Mouse (Mus musculus) olfactory bulb, adult 2 months (tissue): Measurements from ENCODE around the gene Olfr1033. TPM values are rescaled to one million over a fixed set of nuclear protein-coding genes. Genes with fewer than 3 reads are reported as not detected.
"Not testable (repeated sequence)": the region's sequence is repeated elsewhere in the genome, so short reads cannot be mapped to it uniquely, and the experiment has no call there.

Source experiments
- H3K27ac ChIP-seq: fragments of 200-500 bp; 2 replicates; pipeline ENCODE4 v1.5.1; 2012; ENCODE audit warnings: low read depth, low read length; ENCODE audit not compliant: insufficient read depth
- H3K4me1 ChIP-seq: fragments of 200-500 bp; 2 replicates; pipeline ENCODE4 v1.6.1; 2012; ENCODE audit warnings: low read length; ENCODE audit not compliant: control insufficient read depth, insufficient read depth
- H3K4me3 ChIP-seq: fragments of 200-500 bp; 2 replicates; pipeline ENCODE4 v1.5.1; 2012; ENCODE audit warnings: mild to moderate bottlenecking, low read depth, low read length, moderate library complexity; ENCODE audit not compliant: insufficient read depth
- CTCF ChIP-seq: fragments of 200-500 bp; IDR thresholded peaks from 2 replicates; pipeline ENCODE4 v1.5.1; 2012; ENCODE audit warnings: low read depth, mild to moderate bottlenecking, low read length, moderate library complexity; ENCODE audit not compliant: insufficient read depth
- POLR2A ChIP-seq: fragments of 200-500 bp; IDR thresholded peaks from 2 replicates; pipeline ENCODE4 v1.6.1; 2012; ENCODE audit warnings: mild to moderate bottlenecking, low read depth, low read length, moderate library complexity; ENCODE audit not compliant: insufficient read depth
- WGBS: fragments of 180-500 bp; shearing (Covaris S2); methylation state at CpG from one replicate; pipeline ENCODE4 v1.1.7; 2018; 5-methylcytosine and 5-hydroxymethylcytosine counted together
- polyA plus RNA-seq: library from polyadenylated mRNA; stranded (reverse); fragments of >200 nt; gene quantifications from 2 replicates; pipeline ENCODE4 v1.2.4, GENCODE M21; 2012; ENCODE audit warnings: low replicate concordance; ENCODE audit not compliant: missing spikeins, insufficient read depth, insufficient read length

Gene Olfr1033
- not detected in 2 replicates for polyA plus RNA-seq

DNA sequence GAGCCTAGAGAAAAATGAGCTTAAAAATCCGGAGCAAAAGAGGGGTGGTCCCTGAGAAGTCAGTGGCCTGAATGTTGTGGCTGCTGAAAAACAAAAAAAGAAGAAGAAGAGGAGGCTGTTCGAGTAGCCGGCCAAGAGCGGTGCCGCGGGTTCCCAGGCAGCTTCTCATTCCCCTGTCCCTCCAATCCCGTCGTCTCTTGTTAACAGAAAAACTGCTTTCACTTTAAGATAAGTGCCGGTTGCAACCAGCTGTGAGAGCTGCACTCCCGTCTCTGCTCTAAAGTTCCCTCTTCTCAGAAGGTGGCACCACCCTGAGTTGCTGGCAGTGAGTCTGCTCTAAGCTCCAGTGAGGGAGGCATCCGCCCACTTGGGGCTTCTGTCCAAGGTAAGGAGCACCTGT, at the start of gene Olfr1033:
Gene Olfr1033, plus strand, starts transcription at position 228 of the 400 bp plus-strand sequence.
- H3K27ac ChIP-seq, H3K4me1 ChIP-seq: not testable (repeated sequence)
- WGBS, result 3% methylated on average over 11 of the region's 11 CpGs
- peak within 1 kb of the TSS; percentile 44 for H3K4me3 ChIP-seq

DNA sequence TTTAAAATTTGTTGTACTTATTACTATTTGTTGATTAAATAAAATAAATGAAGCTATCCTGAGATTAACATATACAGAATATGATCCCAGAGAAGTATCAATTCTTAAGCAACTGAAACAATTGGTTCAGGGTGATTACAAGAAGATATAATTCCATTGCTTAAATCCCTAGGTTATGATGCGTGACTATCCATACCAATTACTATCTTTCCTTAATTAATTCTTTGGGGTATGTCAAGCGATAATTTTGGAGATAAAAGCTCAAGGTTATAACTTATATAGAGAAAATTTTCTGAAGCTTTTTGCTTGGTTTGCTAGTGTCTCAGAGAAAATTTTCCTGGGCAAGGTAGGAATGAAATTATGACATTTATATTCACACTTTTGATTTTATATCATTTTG, 46.8 kb upstream of the Olfr1033 start, which contains the start of gene Olfr1029:
Gene Olfr1029, plus strand, starts transcription at position 301 of the 400 bp plus-strand sequence.
- WGBS, result 89% methylated on average over 2 of the region's 2 CpGs
- no peak for TF ChIP-seq CTCF
- TF ChIP-seq POLR2A, result no peak
- no peak within 1 kb of the TSS for H3K27ac ChIP-seq

DNA sequence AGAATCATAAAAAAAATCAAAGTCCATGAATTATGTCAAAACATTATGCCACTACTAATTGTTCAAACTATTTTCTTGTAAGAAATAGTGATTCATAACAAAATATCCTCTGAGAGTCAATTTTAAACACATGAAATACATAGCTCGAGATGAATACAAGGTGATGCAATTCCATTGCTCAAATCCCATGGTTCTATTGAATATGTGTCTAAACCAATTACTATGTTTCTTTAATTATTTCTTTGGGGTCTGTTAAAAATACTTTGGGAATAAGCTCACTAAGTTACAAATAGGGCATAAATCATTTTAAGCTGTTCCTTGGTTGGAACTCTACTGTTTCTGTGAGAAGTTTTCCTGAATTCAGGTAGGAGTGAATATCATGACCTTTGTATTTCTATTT, 41.5 kb upstream of the Olfr1033 start, which contains the start of gene Olfr1030:
Gene Olfr1030, plus strand, starts transcription at position 301 of the 400 bp plus-strand sequence.
- Histone ChIP-seq H3K4me1 (no peaks in the 10 kb centered on the region), H3K4me3 (no peak within 1 kb of the TSS), H3K27ac (no peak within 1 kb of the TSS)
- no peak for TF ChIP-seq POLR2A
- TF ChIP-seq CTCF, result no peak
- WGBS, result 77% methylated on average over 1 of the region's 1 CpGs

More for the DNA sequence above, 46.8 kb upstream of the Olfr1033 start, which contains the start of gene Olfr1029:
- Histone ChIP-seq H3K4me3 (no peak within 1 kb of the TSS), H3K4me1 (no peaks in the 10 kb centered on the region)

GRCm38 (mm10) chr2:85990004-85990403, 30.4 kb upstream of the Olfr1033 start, which contains the start of gene Olfr1031:
TSS of gene Olfr1031 (plus strand) at chr2:85990304.
- no peak within 1 kb of the TSS for H3K27ac ChIP-seq
- H3K4me3 ChIP-seq, result no peak within 1 kb of the TSS
- 49% methylated on average over 3 of the region's 3 CpGs for WGBS
- TF ChIP-seq POLR2A, result no peak
- TF ChIP-seq CTCF, result no peak
- H3K4me1 ChIP-seq, result no peaks in the 10 kb centered on the region

DNA sequence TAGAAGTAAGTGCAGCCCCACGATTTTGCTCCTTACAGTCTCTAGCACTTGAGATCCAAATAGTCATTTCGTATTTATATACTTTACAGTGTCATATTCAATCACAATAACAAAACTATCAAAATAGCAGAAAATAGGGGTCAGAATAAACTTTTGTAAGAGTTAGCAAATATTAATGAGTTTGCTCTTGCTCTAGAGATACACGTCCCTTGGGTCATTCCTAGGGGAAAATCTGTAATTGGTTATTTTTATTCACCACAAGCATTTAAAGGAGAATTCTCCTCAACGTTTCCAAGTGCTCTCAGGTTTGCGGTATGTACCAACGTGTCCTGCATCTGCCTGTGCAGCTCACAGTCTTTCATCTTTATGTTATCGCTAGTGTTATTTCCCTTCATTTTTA, 15.2 kb upstream of the Olfr1033 start, which contains the start of gene Olfr1032:
Gene Olfr1032, plus strand, starts transcription at position 301 of the 400 bp plus-strand sequence.
- 85% methylated on average over 7 of the region's 7 CpGs for WGBS
- TF ChIP-seq CTCF (no peak), POLR2A (no peak)

GRCm38 (mm10) chr2:86021518-86021917, 1.1 kb downstream of the Olfr1033 start:
- not testable (repeated sequence) for H3K4me3 ChIP-seq, H3K4me1 ChIP-seq, H3K27ac ChIP-seq
- WGBS, result 69% methylated on average over 7 of the region's 9 CpGs

More for the DNA sequence above, 15.2 kb upstream of the Olfr1033 start, which contains the start of gene Olfr1032:
- H3K4me3 ChIP-seq, result no peak within 1 kb of the TSS
- H3K27ac ChIP-seq, result no peak within 1 kb of the TSS
- no peaks in the 10 kb centered on the region for H3K4me1 ChIP-seq

- Histone ChIP-seq H3K27ac (no peak within 1 kb of the TSS), H3K4me1 (no peaks in the 10 kb centered on the region), H3K4me3 (no peak within 1 kb of the TSS)
- no peak for TF ChIP-seq POLR2A
Observed at GRCm38 (mm10) chr2:86045561-86045960, 25.1 kb downstream of the Olfr1033 start, which contains the start of gene Olfr1034. TSS of gene Olfr1034 (plus strand) at chr2:86045861.

GRCm38 (mm10) chr2:86050777-86051176, 30.3 kb downstream of the Olfr1033 start:
- not testable (repeated sequence) for H3K4me1 ChIP-seq, H3K4me3 ChIP-seq, H3K27ac ChIP-seq

DNA sequence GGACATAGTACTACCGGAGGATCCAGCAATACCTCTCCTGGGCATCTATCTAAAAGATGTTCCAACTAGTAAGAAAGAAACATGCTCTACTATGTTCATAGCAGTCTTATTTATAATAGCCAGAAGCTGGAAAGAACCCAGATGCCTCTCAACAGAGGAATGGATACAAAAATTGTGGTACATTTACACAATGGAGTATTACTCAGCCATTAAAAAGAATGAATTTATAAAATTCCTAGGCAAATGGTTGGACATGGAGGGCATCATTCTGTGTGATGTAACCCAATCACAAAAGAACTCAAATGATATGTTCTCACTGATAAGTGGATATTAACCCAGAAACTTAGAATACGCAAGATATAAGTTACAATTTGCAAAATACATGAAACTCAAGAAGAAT, 43.3 kb downstream of the Olfr1033 start:
- not testable (repeated sequence) for H3K27ac ChIP-seq, H3K4me3 ChIP-seq, H3K4me1 ChIP-seq
- WGBS, result 94% methylated on average over 2 of the region's 2 CpGs

DNA sequence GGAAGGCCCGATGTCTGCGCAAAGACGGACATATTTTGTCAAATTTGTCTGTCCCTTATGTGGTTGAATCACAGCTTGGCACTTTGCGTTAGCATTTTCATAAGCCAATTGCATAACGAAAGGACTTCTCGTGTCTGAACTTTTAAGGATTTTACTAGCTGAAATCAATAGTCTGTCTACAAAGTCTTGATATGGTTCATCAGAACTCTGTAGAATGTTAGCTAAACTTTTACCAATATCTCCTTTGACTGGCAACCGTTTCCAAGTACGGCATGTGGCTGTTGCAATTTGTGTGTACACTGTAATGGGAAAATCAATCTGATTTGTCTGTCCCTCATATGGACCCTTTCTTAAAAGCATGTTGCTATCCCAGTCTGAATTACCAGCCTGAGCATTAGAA, 49.8 kb downstream of the Olfr1033 start:
- Histone ChIP-seq H3K27ac (no peak overlapping the region), H3K4me1 (no peaks in the 10 kb centered on the region), H3K4me3 (no peak overlapping the region)
- 96% methylated on average over 8 of the region's 8 CpGs for WGBS
- TF ChIP-seq POLR2A (no peak), CTCF (no peak)

GRCm38 (mm10) chr2:86073692-86074091, 53.3 kb downstream of the Olfr1033 start, which contains the start of gene Olfr1036:
TSS of gene Olfr1036 (plus strand) at chr2:86073992.
- not testable (repeated sequence) for H3K27ac ChIP-seq

DNA sequence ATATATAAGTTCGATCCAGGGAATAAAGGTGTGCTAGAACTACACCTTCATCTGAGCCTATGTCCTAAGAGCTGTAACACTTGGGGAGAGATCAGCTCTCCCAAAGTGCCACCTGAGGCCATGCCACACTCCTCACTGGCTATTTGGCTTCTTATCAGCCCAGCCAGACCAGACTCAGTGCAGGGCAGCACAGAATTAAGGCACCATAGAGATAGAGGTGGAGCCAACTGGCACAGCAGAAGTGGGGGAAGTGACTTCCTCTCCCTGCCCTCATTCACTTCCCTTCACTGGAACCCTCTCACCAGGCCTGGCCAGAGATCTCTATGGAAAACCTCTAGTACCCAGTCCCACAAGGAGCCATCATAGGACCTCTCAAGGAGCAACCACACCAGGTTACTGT, 60.0 kb downstream of the Olfr1033 start:
- not testable (repeated sequence) for H3K4me3 ChIP-seq
- 89% methylated on average over 1 of the region's 1 CpGs for WGBS

More at GRCm38 (mm10) chr2:86073692-86074091, 53.3 kb downstream of the Olfr1033 start, which contains the start of gene Olfr1036:
- H3K4me1 ChIP-seq, H3K4me3 ChIP-seq: not testable (repeated sequence)

More for the DNA sequence above, 60.0 kb downstream of the Olfr1033 start:
- not testable (repeated sequence) for H3K4me1 ChIP-seq, H3K27ac ChIP-seq
